Mouse (Mus musculus): ENCODE measurements around the gene Zbtb2. TPM values are rescaled to one million over a fixed set of nuclear protein-coding genes. Genes with fewer than 3 reads are reported as not detected.

The Zbtb2 gene
- polyA plus RNA-seq, 1 experiment: 2.3 TPM

- Histone ChIP-seq H3K36me3 (ENCODE audit: control insufficient read depth, insufficient read depth, low read length) (no peaks in the 10 kb centered on the region), H3K4me3 (ENCODE audit: control insufficient read depth, low read depth, low read length) (no peak overlapping the region), H3K27ac (ENCODE audit: control insufficient read depth, insufficient read depth, low read depth, low read length) (no peak overlapping the region)
Observed at GRCm38 (mm10) chr10:4332228-4332979, 55.5 kb downstream of the Zbtb2 start.

GRCm38 (mm10) chr10:4327716-4328115 is 60.2 kb downstream of the Zbtb2 start:
- no peaks in the 10 kb centered on the region for H3K27me3 ChIP-seq (ENCODE audit: control insufficient read depth, insufficient read depth, low read length)
- no peaks in the 10 kb centered on the region; the same call in 1 of the 2 replicates for H3K4me1 ChIP-seq (ENCODE audit: control insufficient read depth, insufficient read depth, low read length)
- no peak overlapping the region for H3K27ac ChIP-seq (ENCODE audit: control insufficient read depth, insufficient read depth, low read depth, low read length)
- H3K4me3 ChIP-seq (ENCODE audit: control insufficient read depth, low read depth, low read length): no peak overlapping the region
- no peaks in the 10 kb centered on the region for H3K36me3 ChIP-seq (ENCODE audit: control insufficient read depth, insufficient read depth, low read length)
- TF ChIP-seq CTCF (IDR thresholded peaks at IDR 0.05; ENCODE audit: control insufficient read depth, insufficient read depth, insufficient replicate concordance, low read depth, low read length) (no peak), POLR2A (IDR thresholded peaks at IDR 0.05; ENCODE audit: control insufficient read depth, low read depth, low read length) (no peak)

More at GRCm38 (mm10) chr10:4332228-4332979, 55.5 kb downstream of the Zbtb2 start:
- H3K4me1 ChIP-seq (ENCODE audit: control insufficient read depth, insufficient read depth, low read length): peaks cover 7% of the 10 kb centered on the region; the same call in 1 of the 2 replicates
- H3K27me3 ChIP-seq (ENCODE audit: control insufficient read depth, insufficient read depth, low read length): no peaks in the 10 kb centered on the region
- TF ChIP-seq POLR2A (IDR thresholded peaks at IDR 0.05; ENCODE audit: control insufficient read depth, low read depth, low read length) (no peak), CTCF (IDR thresholded peaks at IDR 0.05; ENCODE audit: control insufficient read depth, insufficient read depth, insufficient replicate concordance, low read depth, low read length) (no peak)

GRCm38 (mm10) chr10:4325562-4325961 is 62.3 kb downstream of the Zbtb2 start:
- TF ChIP-seq CTCF (IDR thresholded peaks at IDR 0.05; ENCODE audit: control insufficient read depth, insufficient read depth, insufficient replicate concordance, low read depth, low read length) (no peak), POLR2A (IDR thresholded peaks at IDR 0.05; ENCODE audit: control insufficient read depth, low read depth, low read length) (no peak)
- H3K36me3 ChIP-seq (ENCODE audit: control insufficient read depth, insufficient read depth, low read length): no peaks in the 10 kb centered on the region
- no peaks in the 10 kb centered on the region; the same call in 1 of the 2 replicates for H3K4me1 ChIP-seq (ENCODE audit: control insufficient read depth, insufficient read depth, low read length)
- no peak overlapping the region for H3K4me3 ChIP-seq (ENCODE audit: control insufficient read depth, low read depth, low read length)
- no peak overlapping the region for H3K27ac ChIP-seq (ENCODE audit: control insufficient read depth, insufficient read depth, low read depth, low read length)
- no peaks in the 10 kb centered on the region for H3K27me3 ChIP-seq (ENCODE audit: control insufficient read depth, insufficient read depth, low read length)

- Histone ChIP-seq H3K27me3 (ENCODE audit: control insufficient read depth, insufficient read depth, low read length) (no peaks in the 10 kb centered on the region), H3K4me1 (ENCODE audit: control insufficient read depth, insufficient read depth, low read length) (no peaks in the 10 kb centered on the region; the same call in 1 of the 2 replicates), H3K27ac (ENCODE audit: control insufficient read depth, insufficient read depth, low read depth, low read length) (no peak overlapping the region), H3K36me3 (ENCODE audit: control insufficient read depth, insufficient read depth, low read length) (no peaks in the 10 kb centered on the region), H3K4me3 (ENCODE audit: control insufficient read depth, low read depth, low read length) (no peak overlapping the region)
- TF ChIP-seq CTCF (IDR thresholded peaks at IDR 0.05; ENCODE audit: control insufficient read depth, insufficient read depth, insufficient replicate concordance, low read depth, low read length): no peak
- TF ChIP-seq POLR2A (IDR thresholded peaks at IDR 0.05; ENCODE audit: control insufficient read depth, low read depth, low read length): no peak
Observed at GRCm38 (mm10) chr10:4323885-4324284, 64.0 kb downstream of the Zbtb2 start.

Other genes with a start within 250 kb of the Zbtb2 start
- gene Akap12, start 121.7 kb downstream of the Zbtb2 start, polyA plus RNA-seq (2012; rRNA removed): 427 and 446 TPM in 2 replicates
- gene Rmnd1, start 44.3 kb upstream of the Zbtb2 start, polyA plus RNA-seq (2012; rRNA removed): 115 and 118 TPM in 2 replicates
- gene Armt1, start 44.4 kb upstream of the Zbtb2 start, polyA plus RNA-seq (2012; rRNA removed): 57.2 and 58.6 TPM in 2 replicates
- gene Ccdc170, start 94.4 kb upstream of the Zbtb2 start, polyA plus RNA-seq (2012; rRNA removed): 0.53 and 0.93 TPM in 2 replicates
- 3.6 and 3.7 TPM in 2 replicates for gene Esr1, start 223.5 kb upstream of the Zbtb2 start, polyA plus RNA-seq (2012; rRNA removed)

All from testis, adult 2 months (tissue).